Mouse (Mus musculus): ENCODE results near the gene Dtd1.

Gene Dtd1

GRCm38 (mm10) chr2:144641991-144642390, 42.3 kb downstream of the Dtd1 start:
- no peak for DNase-seq

- DNase-seq = no peak
Observed at GRCm38 (mm10) chr2:144646360-144646759, 46.7 kb downstream of the Dtd1 start.

GRCm38 (mm10) chr2:144647151-144647550, 47.5 kb downstream of the Dtd1 start:
- no peak for DNase-seq

- no peak for DNase-seq
Observed at GRCm38 (mm10) chr2:144649960-144650359, 50.3 kb downstream of the Dtd1 start.

- no peak for DNase-seq
Observed at GRCm38 (mm10) chr2:144652841-144653240, 53.1 kb downstream of the Dtd1 start.

- DNase-seq = no peak
Observed at GRCm38 (mm10) chr2:144655307-144655706, 55.6 kb downstream of the Dtd1 start.

- no peak for DNase-seq
Observed at GRCm38 (mm10) chr2:144668507-144668906, 68.8 kb downstream of the Dtd1 start.

- DNase-seq = no peak
Observed at GRCm38 (mm10) chr2:144670289-144670930, 70.7 kb downstream of the Dtd1 start.

GRCm38 (mm10) chr2:144672397-144672796, 72.7 kb downstream of the Dtd1 start:
- DNase-seq = no peak

- DNase-seq = no peak
Observed at GRCm38 (mm10) chr2:144676546-144677228, 77.0 kb downstream of the Dtd1 start.

- no peak for DNase-seq
Observed at GRCm38 (mm10) chr2:144677229-144677571, 77.5 kb downstream of the Dtd1 start.

GRCm38 (mm10) chr2:144678779-144679178, 79.1 kb downstream of the Dtd1 start:
- DNase-seq = no peak

- no peak for DNase-seq
Observed at GRCm38 (mm10) chr2:144679394-144679793, 79.7 kb downstream of the Dtd1 start.

- DNase-seq = no peak
Observed at GRCm38 (mm10) chr2:144692219-144692732, 92.6 kb downstream of the Dtd1 start.

GRCm38 (mm10) chr2:144692777-144693176, 93.1 kb downstream of the Dtd1 start:
- DNase-seq = no peak

- no peak for DNase-seq
Observed at GRCm38 (mm10) chr2:144694923-144695322, 95.2 kb downstream of the Dtd1 start.

- DNase-seq = no peak
Observed at GRCm38 (mm10) chr2:144698046-144698445, 98.3 kb downstream of the Dtd1 start.

- DNase-seq = no peak
Observed at GRCm38 (mm10) chr2:144700608-144701007, 100.9 kb downstream of the Dtd1 start.

GRCm38 (mm10) chr2:144701415-144702149, 101.9 kb downstream of the Dtd1 start:
- DNase-seq = no peak

- no peak for DNase-seq
Observed at GRCm38 (mm10) chr2:144709285-144709684, 109.6 kb downstream of the Dtd1 start.

GRCm38 (mm10) chr2:144709704-144710103, 110.0 kb downstream of the Dtd1 start:
- no peak for DNase-seq

GRCm38 (mm10) chr2:144714596-144714995, 114.9 kb downstream of the Dtd1 start:
- DNase-seq = no peak

GRCm38 (mm10) chr2:144715211-144715768, 115.6 kb downstream of the Dtd1 start:
- DNase-seq = no peak
